Mouse (Mus musculus): ENCODE measurements at regions not wholly inside any gene's neighbourhood (a gene's known extent, or its start where the extent isn't known, plus 50 kb on each side); places are given as distances from the start of the nearest gene placed in this dataset.

GRCm38 (mm10) chr16:95775361-95775760 is 73.5 kb downstream of the Ets2 start:
- WGBS, result 88% methylated on average over 5 of the region's 5 CpGs
- TF ChIP-seq POLR2A (IDR thresholded peaks at IDR 0.05; ENCODE audit: low read depth, low read length), result no peak
- no peak for TF ChIP-seq CTCF (conservative IDR thresholded peaks at IDR 0.05; ENCODE audit: insufficient read depth, insufficient read length, low read depth, low read length)
- no peak overlapping the region for H3K27ac ChIP-seq (ENCODE audit: insufficient read depth, low read depth, low read length)
- H3K36me3 ChIP-seq (ENCODE audit: control insufficient read depth, insufficient read depth, low read length), result no peaks in the 10 kb centered on the region
- H3K4me1 ChIP-seq (ENCODE audit: control insufficient read depth, insufficient read depth, low read length), result no peaks in the 10 kb centered on the region
- H3K27me3 ChIP-seq (replicated peaks; ENCODE audit: control insufficient read depth, insufficient read depth, low read length), result no peaks in the 10 kb centered on the region
- no peak overlapping the region for H3K4me3 ChIP-seq (ENCODE audit: insufficient read depth, low read depth, low read length)
- DNase-seq, result no peak

- H3K36me3 ChIP-seq (ENCODE audit: control insufficient read depth, insufficient read depth, low read length), result no peaks in the 10 kb centered on the region
- H3K27me3 ChIP-seq (replicated peaks; ENCODE audit: control insufficient read depth, insufficient read depth, low read length), result no peaks in the 10 kb centered on the region
- TF ChIP-seq POLR2A (IDR thresholded peaks at IDR 0.05; ENCODE audit: low read depth, low read length), result no peak
- no peak for TF ChIP-seq CTCF (conservative IDR thresholded peaks at IDR 0.05; ENCODE audit: insufficient read depth, insufficient read length, low read depth, low read length)
- H3K4me3 ChIP-seq (ENCODE audit: insufficient read depth, low read depth, low read length), result no peak overlapping the region
- no peak for DNase-seq
- H3K4me1 ChIP-seq (ENCODE audit: control insufficient read depth, insufficient read depth, low read length), result no peaks in the 10 kb centered on the region
- H3K27ac ChIP-seq (ENCODE audit: insufficient read depth, low read depth, low read length), result no peak overlapping the region
- 80% methylated on average over 3 of the region's 3 CpGs for WGBS
These were observed 71.3 kb downstream of the Ets2 start for GRCm38 (mm10) chr16:95773151-95773550.

Data from kidney, adult 2 months (tissue).